Mouse (Mus musculus) kidney, embryonic 14.5 days (tissue): ENCODE data around the gene Mef2c. TPM values are rescaled to one million over a fixed set of nuclear protein-coding genes. Genes with fewer than 3 reads are reported as not detected.

Experiments
- ATAC-seq: fragments of 200-750 bp; cut with Nextera tagmentation; 2 replicates; pipeline ENCODE4 v1.8.0; 2017; ENCODE audit warnings: moderate number of reproducible peaks, mild to moderate bottlenecking, moderate TSS enrichment, moderate library complexity; ENCODE audit not compliant: low FRiP score, low TSS enrichment
- H3K27ac ChIP-seq: fragments of 300-500 bp; sonication (generic); 2 replicates; pipeline ENCODE4 v1.5.1; 2014; ENCODE audit warnings: low read depth, mild to moderate bottlenecking, low read length, moderate library complexity, mixed read lengths
- H3K27me3 ChIP-seq: fragments of 300-500 bp; sonication (generic); 2 replicates; pipeline ENCODE4 v1.6.1; 2014; ENCODE audit warnings: mild to moderate bottlenecking, low read length; ENCODE audit not compliant: control insufficient read depth, insufficient read depth
- H3K36me3 ChIP-seq: fragments of 300-500 bp; sonication (generic); 2 replicates; pipeline ENCODE4 v1.6.1; 2014; ENCODE audit warnings: low read length, mixed read lengths; ENCODE audit not compliant: control insufficient read depth, insufficient read depth
- H3K4me1 ChIP-seq: fragments of 300-500 bp; sonication (generic); 2 replicates; pipeline ENCODE4 v1.6.1; 2014; ENCODE audit warnings: low read length, mixed read lengths; ENCODE audit not compliant: control insufficient read depth, insufficient read depth
- H3K4me2 ChIP-seq: fragments of 300-500 bp; sonication (generic); replicated peaks from 2 replicates; pipeline ENCODE4 v1.6.1; 2014; ENCODE audit warnings: low read depth, mild to moderate bottlenecking, low read length
- H3K4me3 ChIP-seq: fragments of 300-500 bp; sonication (generic); 2 replicates; pipeline ENCODE4 v1.5.1; 2014; ENCODE audit warnings: mild to moderate bottlenecking, low read length
- H3K9ac ChIP-seq: fragments of 300-500 bp; sonication (generic); 2 replicates; pipeline ENCODE4 v1.6.1; 2014; ENCODE audit warnings: low read depth, mild to moderate bottlenecking, low read length, moderate library complexity
- H3K9me3 ChIP-seq: fragments of 300-500 bp; sonication (generic); 2 replicates; pipeline ENCODE4 v1.6.1; 2016; ENCODE audit warnings: low read length; ENCODE audit not compliant: control insufficient read depth
- WGBS: fragments of 180-500 bp; shearing (Covaris S2); extraction: QIAGEN DNeasy Blood & Tissue Kit; methylation state at CpG from one replicate; pipeline ENCODE4 v1.1.7; 2014; 5-methylcytosine and 5-hydroxymethylcytosine counted together
- polyA plus RNA-seq: library from polyadenylated mRNA; unstranded; fragments of >200 nt; fragmentation: Nextera tagmentation; extraction: Ambion mirVana; gene quantifications from 2 replicates; pipeline ENCODE4 v1.2.1, GENCODE M21; 2014

Gene Mef2c
- polyA plus RNA-seq, 1 experiment from 2014 or later: 54.8 TPM

DNA sequence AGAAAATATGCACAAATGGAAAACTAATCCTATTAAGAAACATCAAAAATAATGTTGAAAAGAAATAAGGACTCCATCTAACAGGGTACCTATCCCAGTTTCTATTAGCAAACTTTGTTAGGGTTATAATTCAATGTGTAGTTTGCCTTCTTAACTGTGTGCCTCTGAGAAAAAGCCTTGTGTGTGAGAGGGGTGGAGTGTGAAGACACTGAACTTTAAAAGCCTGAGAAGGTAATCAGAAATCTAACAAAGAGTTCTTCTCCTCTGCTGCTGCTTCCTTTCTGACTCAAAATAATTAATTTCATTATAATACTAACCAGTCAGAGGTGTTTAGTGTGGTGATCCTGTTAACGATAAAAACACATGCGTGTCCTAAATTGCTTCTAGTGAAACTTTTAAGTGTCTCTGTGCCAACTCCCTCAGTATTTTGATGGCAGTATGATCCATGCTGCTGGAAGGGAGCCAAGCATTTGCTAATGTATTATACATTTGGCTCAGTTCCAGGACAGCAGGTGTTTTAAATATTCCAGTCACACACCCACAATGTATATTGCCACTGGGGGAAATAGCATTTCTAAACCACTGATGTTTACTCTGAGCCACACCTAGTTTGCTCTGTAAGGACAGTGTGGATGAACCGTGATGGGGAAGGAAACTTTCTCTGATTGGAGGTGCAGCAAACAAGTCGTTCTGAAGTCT lies 104.2 kb downstream of the Mef2c start:
- Histone ChIP-seq H3K27me3 (no peaks in the 10 kb centered on the region), H3K4me3 (no peak overlapping the region), H3K9me3 (no peaks in the 10 kb centered on the region), H3K9ac (no peak overlapping the region), H3K36me3 (no peaks in the 10 kb centered on the region), H3K27ac (no peak overlapping the region), H3K4me1 (0 out of 2 replicates have a peak, but pooled peaks cover 5% of the 10 kb centered on the region), H3K4me2 (no peak overlapping the region)
- 40% methylated on average over 4 of the region's 4 CpGs for WGBS
- peak; percentile 39; the same call in 1 of the 2 replicates for ATAC-seq

DNA sequence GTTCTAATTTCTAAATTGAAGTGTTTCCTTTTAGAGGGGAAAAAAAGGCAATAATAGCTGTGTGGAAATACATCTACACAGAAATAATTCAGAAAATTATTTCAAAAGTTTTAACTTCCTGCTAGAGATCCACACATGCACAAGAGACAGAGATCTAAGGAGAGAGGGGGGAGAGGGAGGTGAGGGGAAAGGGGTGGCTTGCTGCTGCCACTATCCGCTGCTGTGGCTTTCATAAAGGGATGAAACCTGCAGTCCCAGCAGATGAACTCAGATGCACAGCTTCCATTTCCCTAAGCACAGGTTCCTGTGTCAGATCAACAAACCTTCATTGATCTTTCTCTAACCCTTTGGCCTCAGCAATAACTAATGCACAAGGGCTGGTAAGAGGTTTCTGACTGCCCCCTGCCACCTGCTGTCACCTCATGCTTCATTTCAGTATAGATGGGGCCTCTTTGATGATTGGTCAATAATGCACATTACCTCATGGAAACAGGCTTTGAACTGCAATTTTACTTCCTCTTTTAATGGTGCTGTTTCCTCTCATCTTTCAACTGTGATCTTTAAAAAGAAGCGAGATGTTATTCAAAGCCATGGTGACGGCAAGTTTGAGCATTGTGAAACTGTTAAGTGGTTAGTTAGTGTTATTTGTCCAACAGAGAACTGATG lies 105.2 kb downstream of the Mef2c start:
- Histone ChIP-seq H3K9ac (no peak overlapping the region), H3K9me3 (no peaks in the 10 kb centered on the region), H3K27ac (no peak overlapping the region), H3K36me3 (no peaks in the 10 kb centered on the region), H3K27me3 (no peaks in the 10 kb centered on the region), H3K4me2 (no peak overlapping the region), H3K4me1 (0 out of 2 replicates have a peak, but pooled peaks cover 3% of the 10 kb centered on the region), H3K4me3 (no peak overlapping the region)
- 58% methylated on average over 3 of the region's 3 CpGs for WGBS
- no peak for ATAC-seq

DNA sequence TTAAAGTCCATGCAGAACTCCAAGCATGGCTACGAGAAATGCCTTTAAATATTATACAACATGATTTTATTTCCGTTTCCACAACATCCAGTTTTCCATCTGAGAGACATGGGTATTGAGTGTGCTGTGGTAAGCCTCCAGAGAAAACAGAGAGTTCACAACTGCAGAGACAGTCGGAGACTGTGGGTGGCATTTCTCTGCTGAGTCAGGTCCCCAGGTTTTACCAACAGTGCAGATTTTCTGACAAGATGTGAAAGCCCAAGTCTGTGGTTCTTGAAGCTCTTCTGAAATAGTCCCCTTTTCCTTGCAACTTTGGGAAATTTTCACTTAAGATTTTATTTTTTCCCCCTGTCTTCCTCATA lies 105.7 kb downstream of the Mef2c start:
- no peak overlapping the region for H3K4me2 ChIP-seq
- no peaks in the 10 kb centered on the region for H3K36me3 ChIP-seq
- WGBS: 69% methylated on average over 3 of the region's 3 CpGs
- ATAC-seq: no peak
- H3K4me3 ChIP-seq: no peak overlapping the region
- H3K27ac ChIP-seq: no peak overlapping the region
- no peaks in the 10 kb centered on the region for H3K9me3 ChIP-seq
- H3K27me3 ChIP-seq: no peaks in the 10 kb centered on the region
- H3K4me1 ChIP-seq: 0 out of 2 replicates have a peak, but pooled peaks cover under 1% of the 10 kb centered on the region
- H3K9ac ChIP-seq: no peak overlapping the region

DNA sequence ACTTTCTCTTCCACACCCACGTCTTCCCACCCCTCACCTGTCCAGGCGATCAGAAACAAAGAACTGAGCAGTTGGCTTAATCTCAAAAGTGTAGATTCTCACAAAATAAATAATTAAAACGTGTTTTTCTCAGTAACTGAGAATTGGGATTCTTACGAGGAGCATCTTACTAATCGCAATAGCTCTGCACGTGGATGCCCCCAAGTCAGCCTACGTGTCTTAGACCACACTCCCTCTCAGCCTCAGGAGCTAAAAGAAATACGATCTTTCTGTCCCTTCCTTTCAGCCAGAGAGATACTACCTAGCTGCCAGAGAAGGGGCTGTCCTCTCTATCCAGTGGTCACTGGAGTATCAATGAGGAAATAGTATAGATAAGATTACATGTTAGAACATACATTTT lies 106.3 kb downstream of the Mef2c start:
- WGBS: 80% methylated on average over 8 of the region's 8 CpGs
- ATAC-seq: no peak

DNA sequence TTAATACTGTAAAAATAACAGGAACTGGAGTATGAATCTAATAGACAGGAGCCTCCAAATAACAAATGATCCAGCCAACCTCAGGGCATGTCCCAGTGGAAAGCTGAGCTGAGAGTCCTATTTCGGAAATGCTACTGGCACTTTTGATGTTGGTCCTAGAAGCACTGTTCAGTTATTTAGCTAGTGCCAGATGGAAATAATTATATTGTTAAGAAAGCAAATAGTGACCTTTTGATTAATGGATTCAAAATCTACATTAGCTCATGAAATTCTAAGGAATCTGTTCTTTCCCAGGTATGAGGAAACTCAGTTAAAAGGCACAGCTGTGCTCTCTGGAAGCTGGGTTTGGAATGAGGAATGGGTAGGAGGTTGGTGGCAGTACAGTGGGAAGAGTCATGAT lies 108.4 kb downstream of the Mef2c start:
- H3K36me3 ChIP-seq: no peaks in the 10 kb centered on the region
- ATAC-seq: no peak
- WGBS: 57% methylated on average over 1 of the region's 1 CpGs
- no peak overlapping the region for H3K9ac ChIP-seq
- H3K4me2 ChIP-seq: no peak overlapping the region
- H3K4me1 ChIP-seq: no peaks in the 10 kb centered on the region
- H3K27ac ChIP-seq: no peak overlapping the region
- no peaks in the 10 kb centered on the region for H3K27me3 ChIP-seq
- no peak overlapping the region for H3K4me3 ChIP-seq
- H3K9me3 ChIP-seq: no peaks in the 10 kb centered on the region

More for the DNA sequence above, 106.3 kb downstream of the Mef2c start:
- Histone ChIP-seq H3K27ac (no peak overlapping the region), H3K9ac (no peak overlapping the region), H3K4me3 (no peak overlapping the region), H3K27me3 (no peaks in the 10 kb centered on the region), H3K4me2 (no peak overlapping the region), H3K36me3 (no peaks in the 10 kb centered on the region), H3K9me3 (no peaks in the 10 kb centered on the region), H3K4me1 (no peaks in the 10 kb centered on the region)

DNA sequence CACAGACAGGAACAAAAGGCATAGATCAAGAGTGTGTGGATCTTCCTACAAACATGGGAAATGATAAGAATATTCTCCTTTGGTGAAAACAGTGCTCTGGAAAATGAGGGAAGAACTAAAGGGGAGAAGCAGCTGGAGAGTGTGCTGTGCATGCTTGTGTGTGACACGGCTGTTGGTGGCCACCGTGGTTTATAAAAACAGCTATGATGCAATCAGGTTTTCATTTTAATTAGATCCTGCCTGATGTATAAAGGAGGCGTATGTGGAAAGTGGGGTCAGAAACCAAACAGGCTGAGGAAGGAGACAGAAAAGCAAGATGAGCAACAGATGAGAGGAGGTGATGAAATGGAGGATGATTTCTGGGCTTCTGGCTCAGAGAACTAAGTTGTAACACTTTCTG lies 112.0 kb downstream of the Mef2c start:
- no peak overlapping the region for H3K4me2 ChIP-seq
- ATAC-seq: no peak
- H3K9me3 ChIP-seq: no peaks in the 10 kb centered on the region
- WGBS: 88% methylated on average over 3 of the region's 3 CpGs
- no peak overlapping the region for H3K9ac ChIP-seq
- no peak overlapping the region for H3K27ac ChIP-seq
- no peaks in the 10 kb centered on the region for H3K4me1 ChIP-seq
- H3K4me3 ChIP-seq: no peak overlapping the region
- no peaks in the 10 kb centered on the region for H3K27me3 ChIP-seq
- no peaks in the 10 kb centered on the region for H3K36me3 ChIP-seq

DNA sequence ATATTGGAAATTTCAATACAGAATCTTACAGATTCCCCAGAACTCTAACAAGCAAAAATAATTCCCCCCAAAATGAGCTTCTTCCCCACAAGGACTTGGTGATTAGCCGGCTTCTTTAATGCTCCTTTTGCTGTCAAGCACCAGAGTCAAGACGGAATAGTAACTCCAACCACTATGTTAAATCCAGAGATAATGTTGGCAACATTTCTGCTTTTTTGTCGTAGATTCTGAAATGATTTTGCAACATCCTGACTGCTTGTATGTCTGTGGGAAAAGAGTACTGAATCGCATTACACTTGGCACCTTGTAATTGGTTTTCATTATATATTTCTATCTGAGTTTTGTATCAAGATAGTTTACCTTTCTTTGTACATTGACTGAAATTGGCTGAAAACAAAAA lies 120.8 kb downstream of the Mef2c start:
- Histone ChIP-seq H3K9me3 (no peaks in the 10 kb centered on the region), H3K4me3 (no peak overlapping the region), H3K27ac (no peak overlapping the region), H3K4me1 (no peaks in the 10 kb centered on the region), H3K4me2 (no peak overlapping the region), H3K36me3 (no peaks in the 10 kb centered on the region), H3K27me3 (no peaks in the 10 kb centered on the region), H3K9ac (no peak overlapping the region)
- WGBS: 88% methylated on average over 4 of the region's 4 CpGs
- no peak for ATAC-seq

DNA sequence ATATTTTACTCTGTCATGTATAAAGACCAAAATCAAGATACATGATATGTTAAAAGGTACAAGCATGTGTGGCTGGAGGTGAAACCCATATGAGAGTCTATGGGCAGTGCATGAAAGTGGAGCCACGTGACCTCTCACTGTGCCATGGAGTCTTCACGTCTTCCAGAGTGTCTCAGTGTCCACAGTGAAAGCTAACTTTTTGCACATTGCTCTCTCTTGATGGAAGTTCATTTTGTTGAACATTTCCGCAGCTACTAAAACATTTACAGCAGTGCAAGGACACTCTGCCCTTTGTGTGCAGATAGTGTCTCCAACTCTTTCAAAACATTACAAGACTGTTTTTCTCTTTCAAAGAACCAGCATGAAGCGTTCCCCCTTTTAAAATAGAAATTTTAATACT lies 123.6 kb downstream of the Mef2c start:
- H3K27me3 ChIP-seq: no peaks in the 10 kb centered on the region
- H3K9ac ChIP-seq: no peak overlapping the region
- no peaks in the 10 kb centered on the region for H3K36me3 ChIP-seq
- no peaks in the 10 kb centered on the region for H3K9me3 ChIP-seq
- WGBS: 84% methylated on average over 4 of the region's 4 CpGs
- H3K4me3 ChIP-seq: no peak overlapping the region
- no peak overlapping the region for H3K4me2 ChIP-seq
- no peaks in the 10 kb centered on the region for H3K4me1 ChIP-seq
- no peak for ATAC-seq
- H3K27ac ChIP-seq: no peak overlapping the region

DNA sequence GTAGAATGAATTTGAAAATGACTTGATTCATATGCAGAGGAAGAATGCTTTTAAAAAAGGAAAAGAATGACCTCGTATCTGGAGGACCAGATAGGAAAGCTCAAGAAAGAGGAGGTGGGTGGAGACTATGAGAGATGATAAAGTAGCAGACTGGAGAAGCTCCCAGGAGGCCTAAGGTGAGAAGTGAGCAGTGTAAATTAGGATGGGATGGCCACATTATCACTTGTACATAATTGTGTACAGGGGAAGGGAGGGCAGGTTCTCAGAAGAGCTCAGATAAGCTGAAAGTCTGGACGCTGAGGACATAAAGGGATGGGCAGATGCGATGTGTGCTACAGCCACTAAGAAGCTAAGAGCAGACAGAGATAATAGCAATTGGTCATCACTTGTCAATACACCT lies 124.3 kb downstream of the Mef2c start:
- Histone ChIP-seq H3K27me3 (no peaks in the 10 kb centered on the region), H3K36me3 (no peaks in the 10 kb centered on the region), H3K27ac (no peak overlapping the region), H3K4me1 (no peaks in the 10 kb centered on the region), H3K9ac (no peak overlapping the region), H3K9me3 (no peaks in the 10 kb centered on the region), H3K4me2 (no peak overlapping the region), H3K4me3 (no peak overlapping the region)
- ATAC-seq: no peak
- WGBS: 80% methylated on average over 3 of the region's 3 CpGs
